Mouse (Mus musculus) layer of hippocampus, adult 2 months (tissue): ENCODE results near the gene Ercc6l2. TPM values are rescaled to one million over a fixed set of nuclear protein-coding genes. Genes with fewer than 3 reads are reported as not detected.
"Not testable (repeated sequence)": the region's sequence is repeated elsewhere in the genome, so short reads cannot be mapped to it uniquely, and the experiment has no call there.

ENCODE experiments used
- DNase-seq, 2 experiments: peaks; one replicate each; pipeline ENCODE4 v3.0.0; 2022; ENCODE audit warnings: low spot score in 2 of 2
- H3K27ac ChIP-seq: fragments of 200-600 bp; 2 replicates; pipeline ENCODE4 v1.8.1; 2022
- H3K4me3 ChIP-seq: fragments of 200-600 bp; 2 replicates; pipeline ENCODE4 v1.8.1; 2022; ENCODE audit warnings: mild to moderate bottlenecking
- CTCF ChIP-seq: fragments of 200-600 bp; conservative IDR thresholded peaks from 2 replicates; pipeline ENCODE4 v1.8.1; 2022; ENCODE audit warnings: antibody characterized with exemption, mild to moderate bottlenecking, moderate library complexity
- total RNA-seq, 2 experiments: library from RNA; stranded (reverse); gene quantifications; 2 replicates each; pipeline ENCODE4 v1.2.3; 2021

Gene Ercc6l2
- total RNA-seq, 2 experiments from 2014 or later = 19.6 to 21.1 TPM

- H3K27ac ChIP-seq = peak overlapping the region; percentile 80
- peak overlapping the region; percentile 52 for H3K4me3 ChIP-seq
- TF ChIP-seq CTCF = no peak
- peak in 1 of 2 experiments; percentile 25 for DNase-seq
These were observed 86.9 kb downstream of the Ercc6l2 start for GRCm38 (mm10) chr13:63901714-63902597.

GRCm38 (mm10) chr13:63906516-63906915 lies 91.5 kb downstream of the Ercc6l2 start:
- H3K27ac ChIP-seq = no peak overlapping the region

GRCm38 (mm10) chr13:63907437-63907836 lies 92.4 kb downstream of the Ercc6l2 start:
- DNase-seq = no peak
- H3K27ac ChIP-seq = no peak overlapping the region
- H3K4me3 ChIP-seq = no peak overlapping the region
- peak; percentile 39 for TF ChIP-seq CTCF

More at GRCm38 (mm10) chr13:63906516-63906915, 91.5 kb downstream of the Ercc6l2 start:
- no peak for TF ChIP-seq CTCF
- no peak overlapping the region for H3K4me3 ChIP-seq
- DNase-seq = no peak

- no peak overlapping the region for H3K27ac ChIP-seq
- TF ChIP-seq CTCF = no peak
- no peak overlapping the region for H3K4me3 ChIP-seq
- DNase-seq = no peak
These were observed 95.2 kb downstream of the Ercc6l2 start for GRCm38 (mm10) chr13:63910141-63910804.

GRCm38 (mm10) chr13:63911617-63912016 lies 96.6 kb downstream of the Ercc6l2 start:
- Histone ChIP-seq H3K27ac (no peak overlapping the region), H3K4me3 (no peak overlapping the region)
- DNase-seq = no peak
- no peak for TF ChIP-seq CTCF

GRCm38 (mm10) chr13:63913136-63913535 lies 98.1 kb downstream of the Ercc6l2 start:
- TF ChIP-seq CTCF = no peak
- no peak overlapping the region for H3K27ac ChIP-seq
- H3K4me3 ChIP-seq = no peak overlapping the region
- DNase-seq = no peak

- H3K27ac ChIP-seq = no peak overlapping the region
- no peak for TF ChIP-seq CTCF
- no peak overlapping the region for H3K4me3 ChIP-seq
- no peak for DNase-seq
These were observed 100.1 kb downstream of the Ercc6l2 start for GRCm38 (mm10) chr13:63915176-63915575.

GRCm38 (mm10) chr13:63915684-63916083 lies 100.6 kb downstream of the Ercc6l2 start:
- Histone ChIP-seq H3K27ac (no peak overlapping the region), H3K4me3 (no peak overlapping the region)
- no peak for TF ChIP-seq CTCF
- no peak for DNase-seq

- H3K4me3 ChIP-seq = no peak overlapping the region
- no peak for DNase-seq
- TF ChIP-seq CTCF = no peak
- H3K27ac ChIP-seq = no peak overlapping the region
These were observed 101.5 kb downstream of the Ercc6l2 start for GRCm38 (mm10) chr13:63916568-63916967.

- peak; percentile 41 to 68 for DNase-seq
- peak overlapping the region; percentile 62 for H3K27ac ChIP-seq
- no peak overlapping the region for H3K4me3 ChIP-seq
- TF ChIP-seq CTCF = no peak
These were observed 102.2 kb downstream of the Ercc6l2 start for GRCm38 (mm10) chr13:63917198-63917767.

- Histone ChIP-seq H3K27ac (peak overlapping the region; percentile 86), H3K4me3 (peak overlapping the region; percentile 9; the same call in 1 of the 2 replicates)
- TF ChIP-seq CTCF = no peak
- peak; percentile 17 to 38 for DNase-seq
These were observed 103.0 kb downstream of the Ercc6l2 start for GRCm38 (mm10) chr13:63917776-63918621.

- peak overlapping the region; percentile 86 for H3K27ac ChIP-seq
- peak; percentile 64 to 83 for DNase-seq
- peak overlapping the region; percentile 9; the same call in 1 of the 2 replicates for H3K4me3 ChIP-seq
- TF ChIP-seq CTCF = no peak
These were observed 103.8 kb downstream of the Ercc6l2 start for GRCm38 (mm10) chr13:63918733-63919422.

GRCm38 (mm10) chr13:63924036-63924435 lies 109.0 kb downstream of the Ercc6l2 start:
- not testable (repeated sequence) for DNase-seq, H3K4me3 ChIP-seq, H3K27ac ChIP-seq
